Mouse (Mus musculus): ENCODE data around the gene Zfp346.

Gene Zfp346

GRCm38 (mm10) chr13:55152621-55153415 is 47.7 kb downstream of the Zfp346 start, which contains the start of gene Fgfr4:
Gene Fgfr4, plus strand, starts transcription at chr13:55152640.
- peak; percentile 33 to 35 for DNase-seq

GRCm38 (mm10) chr13:55153951-55154350 is 48.8 kb downstream of the Zfp346 start:
- DNase-seq, result no peak

DNA sequence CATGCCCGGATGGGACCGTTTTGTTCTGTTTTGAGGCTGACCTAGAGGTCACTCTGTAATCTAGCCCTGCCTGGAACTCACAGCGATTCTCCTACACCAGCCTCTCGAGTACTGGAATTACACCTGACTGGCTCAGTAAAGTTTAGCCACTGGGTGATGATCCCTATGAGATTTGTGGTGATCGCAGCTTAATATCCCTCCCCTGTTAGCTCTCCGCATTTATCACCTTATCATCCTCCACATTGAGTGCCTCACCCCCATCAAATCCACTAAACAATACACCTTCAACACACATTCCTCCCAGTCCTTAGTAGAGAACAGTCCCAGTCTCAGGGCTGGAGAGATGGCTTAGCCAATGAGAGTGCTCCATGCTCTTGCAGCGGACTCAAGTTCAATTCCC is 57.3 kb downstream of the Zfp346 start:
- DNase-seq, result no peak

DNA sequence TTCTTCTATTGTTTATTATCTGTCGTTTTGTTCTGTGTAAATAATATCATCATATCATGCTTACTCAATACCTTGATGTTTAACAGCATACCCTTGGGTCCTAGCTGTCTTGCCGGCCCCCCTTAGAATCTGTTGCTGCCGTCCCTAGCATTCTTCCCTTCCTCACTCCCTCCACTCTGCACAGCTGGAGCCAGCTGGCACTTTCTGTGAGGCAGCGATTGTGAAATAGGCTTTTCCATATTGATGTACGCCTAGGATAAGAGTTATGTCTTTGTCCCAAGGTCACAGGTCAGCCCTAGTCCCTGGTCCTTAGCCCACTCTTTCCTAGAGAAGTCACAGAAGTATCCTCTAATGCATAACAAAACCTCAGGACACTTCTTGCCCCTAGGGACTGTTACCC is 58.4 kb downstream of the Zfp346 start:
- DNase-seq, result no peak

GRCm38 (mm10) chr13:55165831-55166339 is 60.8 kb downstream of the Zfp346 start:
- no peak for DNase-seq

DNA sequence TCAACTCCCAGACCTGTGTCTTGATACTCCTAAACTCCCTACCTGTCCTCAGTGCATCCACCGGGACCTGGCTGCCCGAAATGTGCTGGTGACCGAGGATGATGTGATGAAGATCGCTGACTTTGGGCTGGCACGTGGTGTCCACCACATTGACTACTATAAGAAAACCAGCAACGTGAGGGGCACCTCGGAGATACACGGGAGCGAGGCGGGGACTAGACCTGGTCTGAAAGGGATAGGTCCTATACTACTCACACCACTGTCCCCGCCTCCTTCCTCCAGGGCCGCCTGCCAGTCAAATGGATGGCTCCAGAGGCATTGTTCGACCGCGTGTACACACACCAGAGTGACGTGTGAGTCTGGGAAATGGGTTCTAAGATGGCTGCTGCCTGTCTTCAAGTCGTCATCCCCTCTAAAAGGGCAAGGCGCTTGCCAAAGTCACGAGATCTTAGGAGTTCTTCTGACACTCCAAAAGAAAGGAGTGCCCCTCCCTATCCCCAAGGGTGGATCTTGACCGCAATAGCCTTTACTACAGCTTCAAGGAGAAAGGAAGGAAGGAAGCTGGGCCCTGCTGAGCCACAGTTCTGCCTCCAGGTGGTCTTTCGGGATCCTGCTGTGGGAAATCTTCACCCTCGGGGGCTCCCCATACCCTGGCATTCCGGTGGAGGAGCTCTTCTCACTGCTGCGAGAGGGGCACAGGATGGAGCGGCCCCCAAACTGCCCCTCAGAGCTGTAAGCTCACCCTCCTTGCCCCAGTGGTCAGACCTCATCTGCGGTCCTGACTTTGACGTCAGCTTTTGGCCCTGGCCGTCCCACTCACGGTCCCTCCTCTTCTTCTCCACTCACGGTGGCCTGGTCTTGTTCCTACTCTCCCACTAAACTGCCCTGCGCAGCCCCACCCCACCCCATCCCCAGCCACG is 62.0 kb downstream of the Zfp346 start:
- DNase-seq, result no peak

GRCm38 (mm10) chr13:55167798-55168197 is 62.7 kb downstream of the Zfp346 start:
- no peak for DNase-seq

- DNase-seq, result no peak
These were observed 63.1 kb downstream of the Zfp346 start for GRCm38 (mm10) chr13:55168255-55168654.

DNA sequence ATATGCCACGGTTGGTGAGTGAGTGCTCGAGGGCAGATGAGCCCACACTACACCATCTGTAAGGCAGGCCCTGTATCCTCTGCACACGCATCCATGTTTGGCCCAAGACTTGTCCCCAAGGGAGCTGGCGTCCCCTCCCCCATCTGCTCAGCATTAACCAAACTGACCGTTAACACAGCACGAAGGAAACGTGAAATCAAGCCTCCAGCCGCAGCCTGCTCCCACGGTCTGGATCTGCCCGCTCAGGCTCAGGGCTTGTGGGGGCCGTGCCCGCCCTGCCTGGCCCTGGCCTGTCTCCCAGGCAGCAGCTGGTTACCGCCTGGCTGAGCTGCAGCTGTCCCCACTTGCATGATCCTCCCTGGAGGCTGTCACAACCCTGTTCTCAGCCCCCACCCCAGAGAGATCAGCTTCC is 63.9 kb downstream of the Zfp346 start:
- peak; percentile 51 to 74 for DNase-seq

GRCm38 (mm10) chr13:55171517-55172335 is 66.6 kb downstream of the Zfp346 start:
- peak; percentile 49 to 71 for DNase-seq

- DNase-seq, result no peak
These were observed 67.2 kb downstream of the Zfp346 start for GRCm38 (mm10) chr13:55172336-55172770.

- DNase-seq, result no peak
These were observed 69.2 kb downstream of the Zfp346 start for GRCm38 (mm10) chr13:55174347-55174746.

DNA sequence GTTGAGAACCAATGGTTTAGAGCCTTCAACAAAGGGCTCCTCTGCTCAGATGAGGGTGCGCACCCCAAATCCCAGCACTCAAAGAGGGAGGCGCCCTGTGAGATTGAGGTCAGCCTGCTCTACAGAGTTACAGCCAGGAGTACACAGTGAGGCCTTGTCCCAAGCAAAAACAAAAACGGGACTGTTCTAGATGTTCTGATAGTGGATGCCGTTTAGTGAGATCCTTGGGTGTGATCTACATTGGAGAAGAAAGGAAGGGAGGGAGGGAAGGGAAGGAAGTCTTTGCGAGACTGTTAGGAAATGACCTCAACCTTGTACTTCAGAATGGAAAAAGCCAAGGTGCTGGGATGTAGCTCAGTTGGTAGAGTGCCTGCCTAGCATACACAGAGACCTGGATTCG is 71.2 kb downstream of the Zfp346 start:
- DNase-seq, result no peak

DNA sequence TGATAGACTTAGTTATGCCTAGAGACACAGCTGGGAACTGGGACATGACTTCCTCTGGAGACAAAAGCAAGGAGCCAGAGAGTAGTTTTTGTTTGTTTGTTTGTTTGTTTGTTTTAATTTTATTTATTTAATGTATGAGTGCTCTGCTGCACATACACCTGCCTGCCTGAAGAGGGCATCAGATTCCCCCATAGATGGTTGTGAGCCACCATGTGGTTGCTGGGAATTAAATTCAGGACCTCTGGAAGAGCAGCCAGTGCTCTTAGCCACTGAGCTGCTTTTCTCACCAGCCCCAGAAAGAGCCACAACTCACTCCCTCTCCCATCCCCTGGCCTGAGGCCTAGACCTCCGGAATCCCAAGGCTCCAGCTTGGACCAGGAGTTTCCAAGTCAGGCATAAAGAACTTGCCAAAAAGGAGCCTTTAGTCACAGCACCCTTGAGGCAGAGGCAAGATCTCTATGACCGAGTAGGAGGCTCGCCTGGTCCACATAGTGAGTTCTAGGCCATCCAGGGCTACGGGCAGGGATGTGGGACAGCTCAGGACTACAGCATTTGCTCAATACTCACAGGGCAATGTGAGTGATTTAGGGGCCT is 72.9 kb downstream of the Zfp346 start:
- no peak for DNase-seq

DNA sequence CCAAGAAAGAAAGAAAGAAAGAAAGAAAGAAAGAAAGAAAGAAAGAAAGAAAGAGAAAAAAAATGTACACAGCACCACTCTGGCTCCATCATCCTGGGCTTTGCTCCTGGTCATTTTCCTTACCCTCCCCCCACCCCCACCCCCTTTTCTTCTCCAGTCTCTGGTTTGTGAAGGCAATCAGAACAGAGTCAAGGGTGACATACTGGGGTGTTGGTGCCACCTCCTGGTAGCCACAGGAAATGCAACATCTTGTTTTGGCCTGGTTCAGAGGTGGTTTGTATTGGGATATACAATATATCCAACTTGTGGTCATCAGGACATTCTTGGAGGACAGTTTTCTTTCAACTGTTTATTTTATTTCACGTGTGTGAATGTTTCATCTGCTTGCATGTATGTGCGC is 73.4 kb downstream of the Zfp346 start:
- peak; percentile 87 for DNase-seq

DNA sequence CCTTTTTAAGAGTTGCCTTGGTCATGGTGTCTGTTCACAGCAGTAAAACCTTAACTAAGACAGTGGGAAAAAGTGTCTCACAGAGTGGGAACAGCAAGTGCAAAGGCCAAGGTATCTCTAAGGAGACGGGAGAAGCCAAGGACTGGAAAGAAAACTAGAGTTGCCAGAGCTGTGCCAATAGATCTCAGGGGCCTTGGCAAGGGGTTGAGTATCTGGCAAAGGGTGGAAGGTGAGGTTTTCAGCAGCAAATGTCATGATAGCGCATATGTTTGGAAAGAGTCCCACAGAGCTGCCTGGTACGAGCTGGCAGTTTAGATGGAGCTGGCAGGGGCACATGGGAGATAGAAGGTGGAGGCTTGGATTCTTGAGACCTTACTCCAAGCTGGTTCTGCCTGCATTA is 74.5 kb downstream of the Zfp346 start:
- DNase-seq, result peak in 1 of 2 experiments; percentile 56

DNA sequence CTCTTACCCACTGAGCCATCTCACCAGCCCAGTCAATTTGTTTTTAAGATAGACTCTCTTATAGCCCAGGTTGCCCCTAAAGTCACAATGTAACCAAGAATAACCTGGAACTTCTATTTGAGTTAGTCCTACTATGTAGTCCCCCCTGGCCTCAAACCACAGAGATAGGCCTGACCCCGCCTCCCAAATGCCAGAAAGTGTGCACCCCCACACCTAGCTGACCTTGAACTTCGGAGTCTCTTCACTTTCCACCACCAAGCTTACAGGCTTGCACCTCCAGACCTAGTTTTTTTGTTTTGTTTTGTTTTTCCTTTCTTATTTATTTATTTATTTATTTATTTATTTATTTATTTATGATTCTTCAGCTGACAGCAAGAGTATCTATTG is 76.7 kb downstream of the Zfp346 start:
- DNase-seq, result no peak

DNA sequence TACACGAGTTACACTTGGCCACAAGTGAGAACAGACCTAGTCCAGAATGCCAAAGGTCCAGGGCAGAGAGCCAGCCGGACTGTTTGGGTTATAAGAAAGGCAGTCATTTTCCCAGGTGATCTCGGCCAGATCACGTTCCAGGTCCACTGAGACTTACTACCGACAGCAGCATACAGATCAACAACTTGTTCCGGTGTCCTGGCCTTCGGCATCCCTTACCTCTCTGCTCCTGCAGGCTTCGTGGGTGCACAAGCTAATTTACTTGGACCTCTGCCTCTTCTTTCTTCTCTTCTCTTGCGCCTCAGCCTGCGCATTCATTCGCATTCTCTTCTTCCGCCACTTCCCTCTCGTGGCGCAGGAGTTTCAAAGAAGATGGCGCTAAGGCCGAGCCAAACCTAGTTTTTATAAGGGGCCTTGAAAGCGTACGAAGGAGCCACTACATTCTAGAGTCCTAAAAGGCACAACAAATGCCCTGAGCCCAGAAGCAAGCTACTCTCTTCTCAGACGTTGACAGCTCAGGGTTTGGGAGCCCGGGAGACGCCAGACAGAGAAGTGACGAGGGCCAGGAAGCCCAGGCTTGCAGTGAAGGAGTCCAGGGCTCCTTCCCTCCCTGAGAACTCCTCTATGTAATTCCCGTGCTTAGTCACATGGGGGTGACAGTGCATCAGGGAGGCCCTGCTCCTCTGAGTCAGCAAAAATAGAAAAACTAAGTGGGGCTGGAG is 77.2 kb downstream of the Zfp346 start:
- DNase-seq, result peak; percentile 72 to 76

GRCm38 (mm10) chr13:55183382-55183781 is 78.3 kb downstream of the Zfp346 start:
- no peak for DNase-seq

All from cerebellum, postnatal 14 days (tissue).